Mouse (Mus musculus): ENCODE measurements at regions not wholly inside any gene's neighbourhood (a gene's known extent, or its start where the extent isn't known, plus 50 kb on each side); places are given as distances from the start of the nearest gene placed in this dataset.
"Not testable (repeated sequence)": the region's sequence is repeated elsewhere in the genome, so short reads cannot be mapped to it uniquely, and the experiment has no call there.

- DNase-seq (ENCODE audit: low spot score): no peak
These were observed 233.9 kb upstream of the Gm11146 start for GRCm38 (mm10) chr16:77835767-77836166.

GRCm38 (mm10) chr16:77827322-77828117, 225.6 kb upstream of the Gm11146 start:
- no peak for DNase-seq (ENCODE audit: low spot score)

- DNase-seq (ENCODE audit: low spot score): no peak
These were observed 197.8 kb upstream of the Gm11146 start for GRCm38 (mm10) chr16:77799709-77800108.

GRCm38 (mm10) chr16:77796926-77797325, 195.0 kb upstream of the Gm11146 start:
- no peak for DNase-seq (ENCODE audit: low spot score)

GRCm38 (mm10) chr16:77789652-77790051, 187.8 kb upstream of the Gm11146 start:
- no peak for DNase-seq (ENCODE audit: low spot score)

- no peak for DNase-seq (ENCODE audit: low spot score)
These were observed 187.3 kb upstream of the Gm11146 start for GRCm38 (mm10) chr16:77789206-77789605.

GRCm38 (mm10) chr16:77788781-77789150, 186.9 kb upstream of the Gm11146 start:
- no peak for DNase-seq (ENCODE audit: low spot score)

GRCm38 (mm10) chr16:77788041-77788780, 186.3 kb upstream of the Gm11146 start:
- no peak for DNase-seq (ENCODE audit: low spot score)

GRCm38 (mm10) chr16:77787025-77787424, 185.1 kb upstream of the Gm11146 start:
- DNase-seq (ENCODE audit: low spot score): no peak

GRCm38 (mm10) chr16:77779019-77779418, 177.1 kb upstream of the Gm11146 start:
- DNase-seq (ENCODE audit: low spot score): no peak

- no peak for DNase-seq (ENCODE audit: low spot score)
These were observed 170.2 kb upstream of the Gm11146 start for GRCm38 (mm10) chr16:77772075-77772474.

GRCm38 (mm10) chr16:77760926-77761347, 159.0 kb upstream of the Gm11146 start:
- DNase-seq (ENCODE audit: low spot score): no peak

GRCm38 (mm10) chr16:77760479-77760878, 158.6 kb upstream of the Gm11146 start:
- DNase-seq (ENCODE audit: low spot score): no peak

GRCm38 (mm10) chr16:77759997-77760396, 158.1 kb upstream of the Gm11146 start:
- no peak for DNase-seq (ENCODE audit: low spot score)

GRCm38 (mm10) chr16:77754882-77755281, 153.0 kb upstream of the Gm11146 start:
- no peak for DNase-seq (ENCODE audit: low spot score)

- DNase-seq (ENCODE audit: low spot score): no peak
These were observed 147.6 kb upstream of the Gm11146 start for GRCm38 (mm10) chr16:77749474-77749873.

GRCm38 (mm10) chr16:77743838-77744237, 141.9 kb upstream of the Gm11146 start:
- no peak for DNase-seq (ENCODE audit: low spot score)

GRCm38 (mm10) chr16:77738821-77739220, 136.9 kb upstream of the Gm11146 start:
- no peak for DNase-seq (ENCODE audit: low spot score)

- DNase-seq (ENCODE audit: low spot score): no peak
These were observed 117.5 kb upstream of the Gm11146 start for GRCm38 (mm10) chr16:77719377-77719776.

GRCm38 (mm10) chr16:77717766-77718165, 115.9 kb upstream of the Gm11146 start:
- not testable (repeated sequence) for DNase-seq (ENCODE audit: low spot score)

- no peak for DNase-seq (ENCODE audit: low spot score)
These were observed 102.8 kb upstream of the Gm11146 start for GRCm38 (mm10) chr16:77704726-77705125.

- DNase-seq (ENCODE audit: low spot score): no peak
These were observed 93.5 kb upstream of the Gm11146 start for GRCm38 (mm10) chr16:77695443-77695842.
